Mouse (Mus musculus) ES-E14 (cell line): ENCODE measurements around the gene Notum. TPM values are rescaled to one million over a fixed set of nuclear protein-coding genes. Genes with fewer than 3 reads are reported as not detected.

Experiments used
- DNase-seq: peaks from one replicate; pipeline ENCODE4 v3.0.0-alpha.2; 2013; ENCODE audit warnings: low read depth, low spot score
- H3K27ac ChIP-seq: 2 replicates; pipeline ENCODE4 v1.5.1; 2012; ENCODE audit warnings: low read depth, mild to moderate bottlenecking, low read length, moderate library complexity, mixed read lengths; ENCODE audit not compliant: poor library complexity, insufficient read depth, severe bottlenecking
- H3K36me3 ChIP-seq: 2 replicates; pipeline ENCODE4 v1.6.1; 2012; ENCODE audit warnings: mild to moderate bottlenecking, low read length, moderate library complexity, mixed read lengths; ENCODE audit not compliant: control insufficient read depth, poor library complexity, insufficient read depth, severe bottlenecking
- H3K4me1 ChIP-seq, 2 experiments: fragments of 150-350 bp in 1 of 2; sonication (generic) in 1 of 2; 2 replicates each; pipeline ENCODE4 v1.6.1; 2012; ENCODE audit warnings: low read length in 2 of 2, mild to moderate bottlenecking in 1 of 2, mixed read lengths in 1 of 2; ENCODE audit not compliant: control insufficient read depth in 2 of 2, insufficient read depth in 2 of 2, poor library complexity in 1 of 2
- H3K4me3 ChIP-seq, 2 experiments: fragments of 150-350 bp in 1 of 2; sonication (generic) in 1 of 2; 2 replicates each; pipeline ENCODE4 v1.5.1; 2012; ENCODE audit warnings: low read length in 2 of 2, low read depth in 1 of 2, mild to moderate bottlenecking in 1 of 2, mixed read lengths in 1 of 2; ENCODE audit not compliant: insufficient read depth in 1 of 2, poor library complexity in 1 of 2, severe bottlenecking in 1 of 2
- H3K9ac ChIP-seq: 2 replicates; pipeline ENCODE4 v1.6.1; 2012; ENCODE audit warnings: low read depth, mild to moderate bottlenecking, low read length, mixed read lengths; ENCODE audit not compliant: poor library complexity, insufficient read depth, severe bottlenecking
- H3K9me3 ChIP-seq: fragments of 150-350 bp; sonication (generic); 2 replicates; pipeline ENCODE4 v1.6.1; 2012; ENCODE audit warnings: low read depth, mild to moderate bottlenecking, low read length; ENCODE audit not compliant: control insufficient read depth, insufficient read depth
- CHD2 ChIP-seq: IDR thresholded peaks from 2 replicates; pipeline ENCODE4 v1.6.1; 2014; ENCODE audit warnings: mild to moderate bottlenecking, low read depth, low read length, inconsistent platforms
- HCFC1 ChIP-seq: IDR thresholded peaks from 2 replicates; pipeline ENCODE4 v1.6.1; 2012; ENCODE audit warnings: low read length, inconsistent platforms, borderline replicate concordance; ENCODE audit not compliant: insufficient read depth
- MAFK ChIP-seq: IDR thresholded peaks from 2 replicates; pipeline ENCODE4 v1.6.1; 2014; ENCODE audit warnings: mild to moderate bottlenecking, low read depth, low read length, inconsistent platforms; ENCODE audit not compliant: insufficient read depth
- ZC3H11A ChIP-seq: IDR thresholded peaks from 2 replicates; pipeline ENCODE4 v1.6.1; 2012; ENCODE audit warnings: low read depth, mild to moderate bottlenecking, inconsistent platforms, low read length, borderline replicate concordance
- ZNF384 ChIP-seq: IDR thresholded peaks from 2 replicates; pipeline ENCODE4 v1.6.1; 2012; ENCODE audit warnings: low read depth, low read length, inconsistent platforms
- in situ Hi-C, 2 experiments: fragments of 600-800 bp; cut with MboI; formaldehyde crosslinking; loops; one replicate each; pipeline ENCODE4 v1.15.1; 2025; ENCODE audit warnings: low sequenced_read_pairs in 2 of 2, inconsistent platforms in 1 of 2; ENCODE audit not compliant: unreplicated experiment in 2 of 2
- total RNA-seq: library from RNA; depleted of rRNA; stranded (reverse); fragments of 300-350 nt; gene quantifications from 2 replicates; pipeline ENCODE4 v1.2.3, GENCODE M21; 2012

The Notum gene
- total RNA-seq, 1 experiment = 47.8 TPM

DNA sequence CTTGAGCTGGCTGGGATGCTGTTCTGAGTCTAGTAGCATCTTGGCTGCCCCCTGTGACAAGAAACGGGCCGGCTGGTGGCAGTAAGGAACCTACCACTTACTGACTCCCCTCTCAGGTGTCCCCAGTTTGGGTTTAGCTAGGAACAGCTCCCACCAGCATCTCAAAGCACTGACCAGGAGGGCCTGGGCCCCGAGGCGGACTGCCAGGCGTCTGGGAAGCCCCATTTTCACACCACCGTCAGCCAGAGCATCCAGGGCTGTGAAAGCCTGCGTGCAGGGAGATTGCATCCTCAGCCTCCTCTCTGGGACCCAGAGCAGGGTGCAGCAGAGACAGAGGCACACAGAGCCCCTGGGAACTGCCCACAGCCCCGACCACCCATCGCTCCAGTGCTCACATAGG lies 19.7 kb downstream of the Notum start:
- TF ChIP-seq HCFC1 (no peak), ZC3H11A (no peak), MAFK (no peak), CHD2 (no peak), ZNF384 (no peak)
- H3K9me3 ChIP-seq = no peaks in the 10 kb centered on the region

DNA sequence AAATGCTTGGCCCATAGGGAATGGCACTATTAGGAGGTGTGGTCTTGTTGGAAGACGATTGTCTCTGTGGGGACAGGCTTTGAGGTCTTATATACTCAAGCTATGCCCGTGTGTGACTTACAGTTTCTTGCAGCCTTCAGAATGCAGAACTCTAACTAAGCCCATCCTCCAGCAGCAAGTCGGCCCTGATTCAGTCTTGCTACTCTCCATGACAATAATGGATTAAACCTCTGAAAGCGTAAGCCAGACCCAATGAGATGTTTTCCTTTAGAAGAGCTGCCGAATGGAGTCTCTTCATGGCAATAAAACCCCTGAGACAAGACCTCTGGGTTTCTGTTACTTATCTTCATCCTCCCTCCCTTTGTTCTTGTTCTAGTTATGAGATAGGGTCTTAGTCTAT lies 26.2 kb downstream of the Notum start:
- Histone ChIP-seq H3K27ac (no peak overlapping the region), H3K4me3 (peak overlapping the region; percentile 80 to 97; a peak in 3 of 4 replicates), H3K9me3 (no peaks in the 10 kb centered on the region), H3K36me3 (peaks cover 3% of the 10 kb centered on the region; the same call in 1 of the 2 replicates), H3K4me1 (peaks cover 4 to 23% of the 10 kb centered on the region in 2 experiments), H3K9ac (no peak overlapping the region; the same call in 1 of the 2 replicates)
- TF ChIP-seq HCFC1 (no peak), ZC3H11A (no peak), MAFK (no peak), CHD2 (no peak), ZNF384 (no peak)
- no peak for DNase-seq
- in situ Hi-C loops = no loop called here

More for the DNA sequence above, 19.7 kb downstream of the Notum start:
- H3K36me3 ChIP-seq = peaks cover 3% of the 10 kb centered on the region; the same call in 1 of the 2 replicates
- no peak overlapping the region for H3K27ac ChIP-seq
- peaks cover 0 to 19% of the 10 kb centered on the region in 2 experiments; a peak in 2 of 4 replicates for H3K4me1 ChIP-seq
- H3K9ac ChIP-seq = peak overlapping the region; percentile 2; the same call in 1 of the 2 replicates
- in situ Hi-C loops = no loop called here
- DNase-seq = no peak
- H3K4me3 ChIP-seq = peak overlapping the region in 1 of 2 experiments; percentile 9; a peak in 1 of 4 replicates

DNA sequence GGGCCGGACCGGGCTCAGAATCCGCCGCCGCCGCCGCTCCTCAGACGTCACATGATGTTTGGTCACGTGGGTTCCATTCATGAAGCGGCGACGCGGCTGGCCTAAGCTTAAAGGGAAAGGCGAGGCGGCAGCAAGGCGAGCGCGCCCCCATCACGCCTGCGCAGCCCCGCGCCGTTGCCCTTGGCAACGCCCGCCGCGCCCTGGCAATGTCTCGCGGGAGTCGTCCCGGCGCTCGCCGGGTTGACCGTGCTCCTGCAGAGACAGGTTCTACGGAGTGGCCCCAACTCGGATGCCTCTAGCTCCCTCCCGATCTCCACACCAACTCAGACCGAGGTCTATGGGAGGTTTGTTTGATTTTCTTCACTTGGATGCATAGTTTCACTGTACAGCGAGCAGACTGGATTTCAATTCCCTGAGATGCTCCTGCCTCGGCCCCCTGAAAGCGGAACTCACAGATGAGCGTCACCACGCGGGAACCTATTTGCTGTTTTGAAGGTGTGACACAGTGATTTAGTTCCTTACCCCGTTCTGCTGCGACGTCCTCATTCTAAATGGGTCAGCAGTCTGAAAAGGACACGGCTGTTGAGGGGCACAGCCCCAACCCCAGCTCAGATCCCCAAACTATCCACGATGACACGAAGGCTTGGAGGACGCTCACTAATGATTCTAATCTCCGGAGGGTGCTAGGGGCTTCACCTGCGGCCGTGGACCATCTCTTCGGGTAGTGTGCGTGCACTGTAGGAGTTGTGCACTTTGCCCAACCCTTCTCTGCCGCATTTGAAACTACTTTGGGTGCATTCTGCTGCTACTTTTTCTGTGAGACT lies 27.2 kb downstream of the Notum start, which contains the start of gene Mafg:
Gene Mafg, minus strand, starts transcription at position 81 of the 824 bp plus-strand sequence.
- in situ Hi-C loops = no loop called here
- peaks cover 4 to 32% of the 10 kb centered on the region in 2 experiments for H3K4me1 ChIP-seq

DNA sequence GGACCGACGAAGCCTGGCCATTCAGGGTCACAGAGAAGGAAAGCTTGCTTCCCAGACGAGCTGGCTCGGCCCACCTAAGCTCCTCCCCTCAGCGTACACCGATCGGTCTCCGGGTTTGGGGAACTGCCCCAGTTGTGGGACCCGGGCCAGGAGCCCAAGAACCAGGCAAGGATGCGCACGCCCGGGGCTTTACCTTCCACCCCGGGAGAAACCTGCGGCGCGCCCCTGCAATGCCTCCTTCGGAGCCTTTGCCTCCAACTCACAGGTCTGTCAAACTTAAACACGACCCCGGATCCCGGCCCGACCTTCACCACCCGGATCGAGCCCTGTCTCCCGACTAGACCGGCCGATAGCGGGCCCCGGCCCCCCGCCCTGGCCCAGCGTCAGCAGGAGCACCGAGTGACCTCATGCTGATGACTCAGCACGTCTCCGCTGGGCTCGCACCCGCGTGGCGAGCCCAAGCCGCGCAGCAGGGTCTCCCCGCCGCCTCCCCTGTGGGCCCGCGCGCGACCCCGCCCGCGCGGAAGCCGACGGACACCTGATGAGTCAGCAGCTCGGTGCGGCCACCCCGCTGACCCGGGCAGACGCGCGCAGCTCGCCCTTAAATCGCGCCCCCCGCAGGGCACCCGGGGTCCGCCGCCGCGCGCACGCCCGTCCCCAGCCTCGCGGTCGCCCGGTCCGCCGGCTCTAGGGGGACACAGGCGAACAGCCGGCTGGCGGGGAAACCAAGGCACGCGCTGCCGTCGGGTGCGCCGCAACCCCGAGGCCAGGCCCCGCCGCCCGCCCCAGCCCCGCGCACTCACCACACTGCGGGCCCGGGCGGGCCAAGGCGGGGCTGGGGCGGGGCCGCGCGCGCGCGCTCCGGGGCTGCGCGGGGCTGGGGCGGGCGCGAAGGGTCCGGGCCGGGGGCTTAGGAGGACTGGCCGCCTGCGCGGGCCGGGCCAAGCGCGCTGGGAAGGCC lies 28.1 kb downstream of the Notum start:
- H3K36me3 ChIP-seq = peaks cover 12% of the 10 kb centered on the region
- in situ Hi-C loops = no loop called here
- H3K4me3 ChIP-seq = peak overlapping the region; percentile 95 to 97
- no peaks in the 10 kb centered on the region for H3K9me3 ChIP-seq
- no peak for DNase-seq
- H3K27ac ChIP-seq = peak overlapping the region; percentile 96
- H3K9ac ChIP-seq = peak overlapping the region; percentile 98
- no peak for TF ChIP-seq ZC3H11A
- peak; percentile 95 for TF ChIP-seq MAFK
- no peak for TF ChIP-seq ZNF384
- no peak for TF ChIP-seq CHD2
- TF ChIP-seq HCFC1 = no peak
- H3K4me1 ChIP-seq = peaks cover 4 to 35% of the 10 kb centered on the region in 2 experiments

More for the DNA sequence above, 27.2 kb downstream of the Notum start, which contains the start of gene Mafg:
- H3K36me3 ChIP-seq = peaks cover 9% of the 10 kb centered on the region
- peak within 1 kb of the TSS; percentile 98 for H3K9ac ChIP-seq
- peak within 1 kb of the TSS; percentile 96 for H3K27ac ChIP-seq
- peak; percentile 91 for DNase-seq
- TF ChIP-seq CHD2 (peak; percentile 94), MAFK (no peak), HCFC1 (peak; percentile 66; the same call in 1 of the 2 replicates)
- H3K4me3 ChIP-seq = peak within 1 kb of the TSS; percentile 95 to 97
- H3K9me3 ChIP-seq = no peaks in the 10 kb centered on the region
